Mouse (Mus musculus) telencephalon, adult 2 months (tissue): ENCODE measurements around the gene Ubxn11.

ENCODE experiments used
- DNase-seq: peaks from one replicate; pipeline ENCODE4 v3.0.0-alpha.2; 2011; ENCODE audit warnings: low read depth, low spot score

Ubxn11 gene

DNA sequence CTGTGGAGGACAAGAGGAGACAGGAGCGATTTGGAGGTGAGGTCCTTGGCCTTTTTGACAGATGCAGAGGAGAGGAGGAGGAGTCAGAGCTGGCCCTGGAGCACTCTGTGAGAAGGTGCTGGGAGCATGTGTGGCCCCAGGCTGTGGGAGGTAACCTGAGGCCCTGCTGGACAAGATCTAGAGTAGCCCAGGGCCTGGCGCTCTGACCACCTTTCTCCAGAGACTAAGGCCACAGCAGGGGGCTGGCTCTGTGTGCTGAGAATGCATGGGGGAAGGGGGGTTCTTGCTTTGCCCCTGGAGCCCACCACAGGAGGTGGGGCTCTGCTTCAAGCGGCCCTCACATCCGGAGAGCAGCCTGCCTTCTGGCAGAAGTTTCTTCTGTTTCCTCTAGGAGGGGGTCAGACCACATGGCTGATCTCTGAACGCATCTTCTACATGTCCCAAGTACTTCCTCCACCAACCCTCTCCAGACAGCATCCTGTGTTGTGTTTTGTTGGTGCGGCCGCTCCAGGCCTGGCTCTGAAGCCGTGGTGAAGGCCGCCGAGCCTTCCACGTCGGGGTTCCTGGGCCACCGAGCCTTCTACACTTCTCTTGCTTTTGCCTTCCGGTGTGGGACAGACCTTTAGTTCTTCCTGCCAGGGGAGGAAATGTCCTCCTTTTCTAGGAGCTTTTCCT, 15.9 kb downstream of the Ubxn11 start:
- no peak for DNase-seq

DNA sequence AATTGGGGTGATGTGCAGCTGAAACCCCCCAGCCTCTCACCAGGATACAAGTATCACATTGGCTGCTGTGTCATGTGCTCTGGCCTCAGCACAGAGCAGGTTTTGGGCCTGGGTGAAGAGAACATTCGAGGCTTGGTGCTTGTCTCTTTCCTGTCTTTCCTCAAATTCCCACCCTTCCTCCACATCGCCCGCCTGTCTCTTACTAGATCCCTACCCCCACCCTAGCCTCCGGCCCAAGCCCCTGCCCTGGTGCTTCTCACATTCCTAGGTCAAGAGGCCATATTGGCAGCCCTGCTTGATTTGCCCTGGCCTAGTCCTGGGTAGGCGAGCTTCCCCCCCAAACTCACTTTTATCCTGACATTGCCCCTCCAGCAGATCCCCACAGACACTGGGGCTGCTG, 16.7 kb downstream of the Ubxn11 start:
- DNase-seq, result no peak

DNA sequence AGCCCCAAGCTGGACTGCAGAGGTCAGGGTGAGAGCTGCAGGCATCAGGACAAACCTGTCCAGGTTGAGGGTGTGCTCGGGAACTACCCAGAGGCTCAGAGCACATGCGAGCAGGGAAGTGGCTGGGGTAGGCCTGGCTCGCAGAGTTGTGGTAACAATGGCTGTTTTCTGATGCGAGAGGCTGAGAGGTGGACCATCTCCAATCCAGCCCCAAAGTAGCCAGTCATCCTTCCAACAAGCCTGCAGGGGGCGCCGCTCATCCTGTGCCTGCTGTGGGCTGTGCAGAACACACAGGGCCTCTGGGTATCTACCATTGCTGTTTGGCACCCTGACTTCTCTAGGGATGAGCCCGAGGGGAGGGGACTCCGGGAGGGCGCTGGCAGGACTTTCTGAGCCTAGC, 17.3 kb downstream of the Ubxn11 start:
- no peak for DNase-seq

DNA sequence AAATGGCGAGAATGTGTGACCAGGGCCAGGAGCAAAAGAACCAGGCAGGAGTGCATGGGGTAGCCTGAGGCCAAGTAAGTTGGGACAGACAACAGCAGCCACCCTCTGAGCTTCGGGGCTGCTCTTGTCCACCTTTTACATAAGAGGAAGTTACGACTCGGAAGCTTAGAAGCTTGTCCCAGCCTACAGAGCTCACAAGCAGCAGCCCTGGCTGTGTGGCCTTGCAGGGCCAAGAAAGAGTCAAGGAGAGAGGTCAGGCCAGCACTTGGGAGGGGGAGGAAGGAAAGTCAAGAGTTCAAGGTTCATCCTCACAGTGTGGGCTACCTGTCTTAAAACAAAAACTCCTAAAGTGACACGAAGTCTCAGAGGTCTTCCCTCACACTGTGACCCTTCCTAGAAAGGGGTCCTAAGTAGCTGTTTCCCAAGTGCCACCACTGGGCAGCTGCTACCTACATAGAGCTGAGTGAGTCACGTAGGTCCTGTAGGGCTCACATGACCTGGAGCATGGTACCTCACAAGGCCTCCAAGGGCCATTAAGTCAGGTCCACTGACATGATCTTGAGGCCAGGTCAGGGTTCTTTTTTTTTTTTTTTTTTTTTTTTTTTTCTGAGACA, 17.9 kb downstream of the Ubxn11 start:
- DNase-seq, result no peak

DNA sequence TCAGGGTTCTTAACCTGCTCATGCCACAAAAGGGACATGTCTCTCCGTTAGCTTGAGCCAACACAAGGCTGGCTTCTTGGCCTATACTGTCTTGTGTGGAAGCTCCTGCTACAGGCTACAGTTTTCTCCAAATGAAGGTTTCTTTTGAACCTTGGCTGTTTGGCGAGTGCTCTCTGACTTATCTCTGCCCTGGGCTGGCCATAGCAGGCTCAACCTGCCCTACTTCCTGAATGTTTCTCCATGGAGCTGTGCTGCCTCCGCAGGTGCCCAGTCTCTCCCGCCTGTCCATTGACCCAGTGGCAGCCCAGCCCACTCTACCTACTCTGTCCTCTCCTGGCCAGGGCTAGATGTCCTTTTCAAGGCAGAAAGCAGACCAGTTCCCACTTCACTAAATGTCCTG, 18.5 kb downstream of the Ubxn11 start:
- DNase-seq, result no peak

DNA sequence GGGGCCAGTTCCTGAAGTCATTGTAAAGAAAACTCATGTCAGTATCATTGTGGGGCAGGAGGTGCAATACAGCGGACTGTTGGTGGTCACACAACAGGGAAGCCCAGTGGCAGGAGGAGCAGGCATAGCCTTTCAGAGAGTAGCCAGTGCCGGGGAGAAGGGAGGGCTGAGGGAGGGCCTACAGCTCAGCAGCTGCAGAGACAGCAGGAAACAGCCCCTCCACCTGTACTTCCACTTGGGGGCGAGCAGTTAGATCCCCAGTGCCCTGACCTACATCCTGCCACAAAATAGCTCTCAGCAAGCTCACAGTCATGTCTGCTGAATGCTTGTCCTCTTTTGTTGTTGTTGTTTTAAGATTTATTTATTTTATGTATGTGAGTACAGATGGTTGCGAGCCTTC, 19.2 kb downstream of the Ubxn11 start:
- no peak for DNase-seq

DNA sequence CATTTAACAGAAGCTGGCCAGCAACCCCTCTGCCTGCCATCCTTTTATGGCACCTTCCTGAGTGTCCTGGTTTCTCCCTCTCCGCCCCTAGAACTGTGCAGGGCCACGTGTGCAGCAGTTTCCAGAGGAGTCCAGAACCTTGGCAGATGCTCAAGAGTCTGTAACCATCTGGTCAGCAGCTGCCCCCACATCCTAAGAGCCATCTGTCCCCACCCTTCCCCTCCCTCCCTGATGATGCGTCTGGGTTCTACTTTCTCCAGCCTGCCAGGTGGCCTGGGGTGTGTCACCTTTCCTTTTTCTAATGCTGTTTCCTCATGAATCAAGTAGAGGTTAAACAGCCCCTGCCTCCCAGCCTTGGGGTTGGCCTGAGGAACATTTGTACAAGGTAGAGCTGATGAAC, 19.9 kb downstream of the Ubxn11 start:
- DNase-seq, result no peak

DNA sequence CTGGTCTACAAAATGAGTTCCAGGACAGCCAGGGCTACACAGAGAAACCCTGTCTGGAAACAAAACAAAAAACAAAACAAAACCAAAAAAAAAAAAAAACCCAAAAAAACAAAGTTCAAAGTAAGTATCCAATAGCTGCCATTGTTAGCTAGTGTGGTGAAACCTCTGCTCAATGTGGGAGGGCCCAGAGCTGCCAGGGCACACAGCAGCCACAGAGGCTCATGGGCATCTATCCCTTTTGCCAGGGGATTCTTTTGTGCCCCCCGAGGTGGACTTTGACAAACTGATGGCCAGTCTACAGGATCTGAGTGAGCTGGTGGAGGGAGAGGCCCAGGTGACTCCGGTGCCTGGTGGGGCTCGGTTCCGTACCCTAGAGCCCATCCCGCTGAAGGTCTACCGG, 20.8 kb downstream of the Ubxn11 start:
- DNase-seq, result no peak

DNA sequence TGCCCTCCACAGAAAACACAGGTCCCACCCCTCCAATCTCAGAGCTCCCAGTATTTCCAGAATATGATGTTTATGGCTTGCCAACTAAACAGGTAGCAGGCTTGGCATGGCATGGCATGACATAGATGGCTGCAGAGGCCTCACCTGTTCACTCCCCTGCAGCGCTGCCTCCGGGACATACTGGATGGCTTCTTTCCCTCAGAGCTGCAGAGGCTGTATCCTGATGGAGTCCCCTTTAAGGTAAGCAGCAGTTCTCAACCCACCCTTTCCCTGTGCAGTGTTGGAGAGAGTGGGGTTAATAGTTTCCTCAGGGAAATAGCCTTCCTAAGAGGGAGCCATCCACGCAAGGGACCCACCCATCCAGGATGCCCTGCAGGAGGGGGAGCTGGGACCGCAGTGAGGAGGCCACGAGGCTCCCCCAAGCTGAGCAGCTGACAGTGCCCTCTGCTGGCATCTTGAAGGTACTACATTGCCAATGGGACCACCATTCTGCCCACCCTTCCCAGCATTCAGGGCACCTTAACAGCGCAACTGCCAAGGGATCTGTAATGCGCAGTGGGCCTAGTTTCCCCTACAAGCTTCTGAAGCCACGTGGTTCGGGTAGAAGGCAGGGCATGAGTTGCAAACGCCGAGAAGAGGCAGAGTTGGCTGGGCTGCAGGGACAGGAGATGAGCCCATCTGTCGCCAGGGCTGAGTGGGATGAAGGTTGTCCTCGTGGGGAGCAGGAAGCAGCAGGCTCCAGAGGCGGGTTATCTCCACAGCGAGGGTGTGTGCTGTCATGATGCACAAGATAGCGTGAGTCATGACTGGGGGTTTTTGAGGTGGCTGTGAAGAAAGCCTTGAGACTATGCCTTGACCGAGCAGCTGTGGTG, 21.5 kb downstream of the Ubxn11 start:
- peak; percentile 95 for DNase-seq

DNA sequence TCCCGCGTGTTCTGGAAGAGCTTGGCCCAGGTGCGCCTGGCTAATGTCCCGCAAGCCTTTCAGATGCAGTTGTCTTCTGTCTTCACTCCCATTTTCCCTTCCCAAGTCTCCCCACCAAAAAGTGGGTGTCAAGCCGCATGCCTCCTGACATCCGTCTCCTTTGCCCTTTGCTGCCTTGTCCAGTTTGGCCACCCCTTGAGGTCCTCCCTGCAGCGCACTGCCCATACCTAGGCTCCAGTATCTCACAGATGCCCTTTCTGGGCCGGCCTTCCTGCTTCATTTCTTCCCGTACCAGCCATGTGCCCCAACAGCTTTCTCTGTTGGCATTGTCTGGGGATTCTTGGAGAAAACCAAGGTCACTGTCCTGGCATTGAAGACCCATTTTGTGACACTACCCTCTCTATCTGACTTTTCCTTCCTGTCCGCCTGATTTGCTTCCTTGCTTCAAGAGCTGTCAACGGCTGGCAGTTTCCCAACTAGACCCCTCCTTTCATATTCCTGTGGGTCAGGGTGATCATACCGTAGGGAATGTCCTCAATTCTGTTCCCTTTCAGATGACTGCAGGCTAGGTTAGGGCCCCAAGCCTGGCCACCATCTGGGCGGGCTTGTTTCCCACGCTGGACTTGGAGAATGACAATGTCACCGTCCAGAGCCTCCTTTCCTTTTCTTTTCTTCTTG, 23.2 kb downstream of the Ubxn11 start:
- no peak for DNase-seq

DNA sequence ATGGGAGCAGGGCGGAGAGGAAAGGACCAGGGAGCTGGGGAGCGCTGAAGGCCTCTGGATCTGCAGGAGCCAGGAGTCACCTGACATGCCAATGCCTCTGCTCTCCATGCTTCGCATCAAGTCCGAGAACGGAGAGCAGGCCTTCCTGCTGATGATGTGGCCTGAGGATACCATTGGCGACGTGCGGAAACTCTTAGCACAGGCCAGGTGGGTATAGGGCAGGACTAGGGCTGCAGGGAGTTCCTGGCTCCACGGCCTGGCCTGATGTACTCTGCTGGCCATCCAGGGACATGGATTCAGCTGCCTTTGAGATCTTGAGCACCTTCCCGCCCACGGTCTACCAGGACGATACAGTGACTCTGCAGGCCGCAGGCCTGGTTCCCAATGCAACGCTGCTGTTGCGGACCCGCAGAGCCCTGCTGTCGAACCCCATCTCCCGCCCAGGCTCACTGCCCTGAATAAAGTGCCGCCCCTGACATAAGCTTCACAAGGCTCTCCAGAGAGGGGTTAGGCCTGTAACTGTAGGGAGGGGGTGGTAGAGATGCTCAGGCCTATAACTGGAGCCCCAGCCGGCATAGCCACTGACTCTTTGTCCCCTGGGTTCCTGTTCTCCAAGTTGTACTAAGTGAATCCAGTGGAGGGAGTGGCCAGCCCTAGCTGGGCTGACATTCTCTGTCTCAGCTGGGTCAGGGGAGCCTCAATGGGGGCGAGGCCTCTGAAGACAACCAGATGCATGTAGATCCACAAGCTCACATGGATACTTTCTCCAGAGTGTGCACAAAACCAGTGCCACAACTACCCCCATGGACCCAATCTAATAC, 24.1 kb downstream of the Ubxn11 start:
- DNase-seq, result no peak

DNA sequence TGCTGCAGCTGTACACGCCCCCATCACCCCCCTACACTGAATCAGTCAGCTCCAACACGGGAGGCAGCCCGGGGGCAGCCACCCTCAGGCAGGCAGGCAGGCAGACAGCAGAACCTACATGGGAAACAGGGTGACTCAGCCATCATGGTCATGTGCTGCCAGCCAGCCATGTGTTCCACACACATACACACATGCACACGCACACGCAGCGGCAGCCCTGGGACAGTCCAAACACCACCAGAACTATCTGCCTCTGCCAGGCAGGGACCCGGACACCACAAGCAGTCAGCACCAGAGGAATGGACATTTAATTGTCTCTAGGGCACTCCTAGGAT, 24.7 kb downstream of the Ubxn11 start:
- DNase-seq, result no peak

DNA sequence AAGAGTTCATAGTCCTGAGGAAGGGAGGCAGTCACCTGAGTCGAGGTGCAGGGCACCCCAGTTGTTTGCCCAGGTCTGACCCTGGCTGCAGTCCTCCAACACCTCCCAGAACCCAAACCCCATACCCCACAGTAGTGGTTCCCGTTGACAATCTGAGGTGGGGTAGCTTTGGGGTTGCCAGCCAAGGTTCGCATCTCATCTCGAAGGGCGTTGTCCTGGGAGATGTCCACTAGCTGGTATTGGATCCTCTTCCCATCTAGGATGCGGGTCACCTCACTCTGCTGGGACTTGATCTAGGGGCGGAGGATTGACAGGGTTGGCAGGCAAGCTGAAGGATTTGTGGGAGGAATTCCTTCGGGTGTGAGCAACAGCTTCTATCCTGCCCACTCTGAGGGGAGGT, 25.4 kb downstream of the Ubxn11 start:
- DNase-seq, result no peak

DNA sequence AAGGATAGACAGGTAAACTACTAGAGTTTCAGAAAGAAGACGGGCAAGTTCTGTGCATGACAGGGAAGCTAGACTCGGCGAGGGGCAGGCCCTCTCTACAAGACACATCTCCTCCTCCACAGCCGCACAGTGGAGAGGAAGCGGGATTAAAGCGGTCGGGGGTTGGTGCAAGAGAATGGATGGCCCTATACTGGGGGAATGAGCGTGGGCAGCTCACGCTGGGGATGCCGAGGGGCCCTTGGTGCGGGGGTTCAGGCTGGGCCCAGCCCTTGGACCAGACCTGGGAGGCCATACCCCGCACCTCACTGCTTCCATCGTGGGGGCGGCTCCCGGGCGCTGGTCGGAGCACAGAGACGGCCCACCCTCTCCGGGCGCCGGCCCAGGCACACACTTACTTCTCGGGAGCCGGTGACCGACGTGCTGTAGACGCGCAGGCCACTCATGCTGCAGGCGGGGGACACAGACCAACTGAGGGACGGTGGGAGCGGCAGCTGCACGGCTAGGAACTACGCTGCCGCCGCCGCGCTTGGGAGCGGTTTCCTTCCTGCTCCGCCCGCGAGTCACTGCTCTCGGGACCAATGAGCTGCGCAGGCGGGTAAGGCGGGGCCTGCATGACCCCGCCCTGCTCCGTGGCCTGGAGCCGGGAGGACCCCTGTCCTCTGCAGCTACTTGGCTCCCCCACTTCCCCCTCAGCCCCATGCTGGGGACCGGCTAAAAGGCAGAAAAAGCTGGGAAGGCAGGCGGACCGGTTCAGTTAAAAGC, 26.0 kb downstream of the Ubxn11 start, which contains the start of gene Sh3bgrl3:
Sh3bgrl3 (minus strand) TSS at position 569 of the 762 bp plus-strand sequence.
- peak; percentile 85 for DNase-seq

DNA sequence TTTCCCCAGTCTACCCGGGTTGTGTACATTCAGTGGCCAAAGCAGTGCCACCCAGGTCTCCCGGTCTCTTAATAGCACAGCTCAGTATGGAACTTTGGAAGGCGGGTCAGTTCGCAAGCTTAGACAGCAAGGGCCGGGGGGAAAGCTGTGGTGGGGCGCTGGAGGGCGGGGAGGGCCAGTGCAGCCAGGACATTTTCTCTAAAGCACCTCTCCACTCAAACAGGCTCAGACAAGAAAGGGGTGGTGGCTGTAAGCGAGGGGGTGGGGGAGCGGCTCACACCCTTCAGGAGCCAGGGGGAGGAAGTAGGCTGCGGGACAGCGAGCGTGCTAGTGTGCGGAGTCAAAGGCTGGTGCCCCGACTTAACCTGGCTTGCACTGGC, 26.6 kb downstream of the Ubxn11 start:
- DNase-seq, result no peak

DNA sequence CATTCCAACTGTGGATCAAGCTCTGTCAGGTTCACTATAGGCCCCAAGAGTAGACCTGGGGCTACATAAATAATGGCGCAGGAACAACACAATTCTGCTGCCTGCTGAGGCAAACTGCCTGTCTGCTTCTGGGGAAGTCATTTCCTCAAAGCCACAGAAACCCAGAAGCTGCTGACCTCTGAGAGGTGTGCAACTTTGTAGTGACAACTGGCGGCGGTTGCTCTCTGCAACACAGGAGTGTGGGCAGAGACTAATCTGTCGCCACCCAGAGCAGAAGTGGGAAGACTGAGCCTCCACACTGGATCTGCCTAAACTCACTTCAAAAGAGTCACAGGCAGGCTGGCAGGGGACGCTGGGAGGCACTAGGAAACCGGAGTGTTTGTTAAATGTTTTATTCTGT, 27.1 kb downstream of the Ubxn11 start:
- no peak for DNase-seq

DNA sequence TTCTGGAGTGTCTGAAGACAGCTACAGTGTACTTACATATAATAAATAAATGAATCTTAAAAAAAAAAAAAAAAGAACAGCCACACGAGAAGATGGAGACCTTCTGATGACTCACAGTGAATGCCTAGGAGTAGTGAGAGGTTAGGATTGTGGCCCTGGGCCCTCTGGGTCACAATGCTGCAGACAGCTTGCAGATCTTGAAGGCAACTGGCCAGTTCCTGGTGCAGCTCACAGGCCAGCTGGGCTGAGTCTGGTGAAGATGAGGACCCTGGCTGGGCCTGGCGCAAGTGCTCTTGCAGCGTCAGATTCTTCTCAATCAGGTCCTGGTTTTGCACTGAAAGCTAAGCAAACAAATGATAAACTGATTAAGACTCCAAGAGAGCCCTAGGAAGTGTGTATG, 29.7 kb downstream of the Ubxn11 start:
- no peak for DNase-seq

DNA sequence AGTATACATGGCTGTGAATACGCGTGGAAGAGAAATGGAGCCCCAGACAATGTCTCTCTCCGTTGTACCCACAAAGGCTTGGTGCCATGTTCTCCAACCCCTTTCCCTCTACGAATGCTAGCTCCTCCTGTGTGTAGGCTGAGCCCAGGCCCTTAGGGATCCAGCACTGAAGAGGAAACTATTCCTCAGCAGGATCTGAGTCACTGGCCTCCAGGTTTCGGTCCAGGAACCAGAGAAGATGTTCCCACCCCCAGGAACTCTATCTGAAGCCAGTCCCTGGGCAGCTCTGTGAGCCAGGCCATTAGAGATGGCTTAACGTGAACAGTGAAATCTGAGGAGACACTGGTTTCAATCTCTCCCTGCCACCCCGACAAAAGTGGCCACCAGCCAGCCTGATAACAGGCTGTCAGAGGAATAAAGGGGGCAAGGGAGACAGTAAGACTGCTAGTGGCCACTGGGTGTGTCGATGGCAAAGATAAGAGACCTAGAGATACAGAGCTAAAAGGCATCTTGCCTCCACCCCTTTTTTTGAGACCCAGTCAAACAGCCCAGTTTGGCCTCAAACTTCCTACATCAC, 30.2 kb downstream of the Ubxn11 start:
- no peak for DNase-seq

DNA sequence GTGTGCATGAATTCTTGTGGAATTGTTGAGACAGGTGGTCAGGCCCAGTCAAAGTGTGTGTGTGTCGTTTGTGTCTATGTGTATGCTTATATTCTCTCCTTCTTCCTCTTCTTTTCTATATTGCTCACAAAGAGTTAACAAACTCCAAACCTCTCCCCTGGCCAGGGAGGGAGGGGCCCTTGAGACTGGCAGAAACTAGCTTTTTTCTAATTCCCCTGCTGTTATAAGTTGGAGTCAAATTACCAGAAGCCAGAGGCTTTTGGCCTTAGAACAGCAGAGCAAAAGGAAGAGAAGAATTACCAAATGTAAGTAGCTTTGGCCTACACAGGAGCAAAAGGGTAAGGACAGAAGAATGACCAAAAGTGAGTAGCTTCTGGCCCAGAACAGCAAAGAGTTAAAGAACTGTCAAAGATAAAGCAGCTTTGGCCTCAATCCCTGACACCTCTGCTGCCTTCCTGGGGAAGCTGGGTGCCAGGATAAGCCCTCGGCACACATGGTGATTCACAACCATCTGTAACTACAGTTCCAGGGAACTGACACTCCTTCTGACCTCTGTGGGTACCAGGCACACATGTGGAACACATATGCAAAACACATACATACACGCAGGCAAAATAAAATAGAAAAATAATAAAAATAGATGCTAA, 34.0 kb downstream of the Ubxn11 start:
- no peak for DNase-seq

DNA sequence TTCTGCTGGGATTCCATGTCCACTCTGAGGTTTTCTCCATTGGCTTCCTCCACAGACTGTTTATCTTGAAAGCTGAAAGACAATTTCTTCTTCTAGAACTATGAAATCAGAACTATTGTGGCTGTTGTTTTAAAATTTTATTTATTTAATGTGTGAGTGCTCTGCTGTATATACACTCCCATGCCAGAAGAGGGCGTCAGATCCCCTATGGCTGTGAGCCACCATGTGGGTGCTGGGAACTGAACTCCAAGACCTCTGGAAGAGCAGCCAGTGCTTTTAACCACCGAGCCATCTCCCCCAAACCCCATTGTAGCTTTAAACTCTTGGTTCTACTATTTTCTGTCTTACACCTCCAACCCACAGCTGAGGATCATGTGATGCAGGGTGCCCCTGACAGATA, 36.5 kb downstream of the Ubxn11 start:
- DNase-seq, result no peak
